Mouse (Mus musculus) forebrain, embryonic 13.5 days (tissue): ENCODE measurements around the gene Cdc42bpa. TPM values are rescaled to one million over a fixed set of nuclear protein-coding genes. Genes with fewer than 3 reads are reported as not detected.

Source experiments
- ATAC-seq: fragments of 200-750 bp; cut with Nextera tagmentation; 2 replicates; pipeline ENCODE4 v1.8.0; 2017
- H3K27ac ChIP-seq: fragments of 300-500 bp; sonication (generic); 2 replicates; pipeline ENCODE4 v1.5.1; 2015; ENCODE audit warnings: inconsistent platforms, mild to moderate bottlenecking, moderate library complexity
- H3K27me3 ChIP-seq: fragments of 300-500 bp; sonication (generic); 2 replicates; pipeline ENCODE4 v1.6.1; 2015; ENCODE audit warnings: mild to moderate bottlenecking, inconsistent platforms
- H3K36me3 ChIP-seq: fragments of 300-500 bp; sonication (generic); 2 replicates; pipeline ENCODE4 v1.6.1; 2015; ENCODE audit warnings: mild to moderate bottlenecking, inconsistent platforms; ENCODE audit not compliant: poor library complexity, severe bottlenecking
- H3K4me1 ChIP-seq: fragments of 300-500 bp; sonication (generic); 2 replicates; pipeline ENCODE4 v1.6.1; 2015; ENCODE audit warnings: inconsistent platforms
- H3K4me2 ChIP-seq: fragments of 300-500 bp; sonication (generic); 2 replicates; pipeline ENCODE4 v1.6.1; 2015; ENCODE audit warnings: inconsistent platforms, mild to moderate bottlenecking, moderate library complexity
- H3K4me3 ChIP-seq: fragments of 300-500 bp; sonication (generic); 2 replicates; pipeline ENCODE4 v1.5.1; 2015; ENCODE audit warnings: mild to moderate bottlenecking, inconsistent platforms
- H3K9ac ChIP-seq: fragments of 300-500 bp; sonication (generic); 2 replicates; pipeline ENCODE4 v1.6.1; 2015; ENCODE audit warnings: mild to moderate bottlenecking, inconsistent platforms
- H3K9me3 ChIP-seq: fragments of 300-500 bp; sonication (generic); replicated peaks from 2 replicates; pipeline ENCODE4 v1.6.1; 2016; ENCODE audit warnings: inconsistent platforms
- whole genome bisulfite sequencing: fragments of 180-500 bp; shearing (Covaris S2); methylation state at CpG from one replicate; pipeline ENCODE4 v1.1.7; 2015; 5-methylcytosine and 5-hydroxymethylcytosine counted together
- polyA plus RNA-seq: library from polyadenylated mRNA; unstranded; fragments of >200 nt; fragmentation: Nextera tagmentation; extraction: Ambion mirVana; gene quantifications from 2 replicates; pipeline ENCODE4 v1.2.1, GENCODE M21; 2015

Gene Cdc42bpa
- polyA plus RNA-seq, 1 experiment from 2014 or later: 22.0 TPM

GRCm38 (mm10) chr1:180175167-180175566 is 214.9 kb downstream of the Cdc42bpa start:
- Histone ChIP-seq H3K27ac (no peak overlapping the region), H3K9ac (no peak overlapping the region), H3K9me3 (no peaks in the 10 kb centered on the region), H3K36me3 (no peaks in the 10 kb centered on the region), H3K27me3 (no peaks in the 10 kb centered on the region), H3K4me2 (no peak overlapping the region), H3K4me3 (no peak overlapping the region), H3K4me1 (no peaks in the 10 kb centered on the region)
- WGBS: 40% methylated on average over 3 of the region's 3 CpGs
- no peak for ATAC-seq

DNA sequence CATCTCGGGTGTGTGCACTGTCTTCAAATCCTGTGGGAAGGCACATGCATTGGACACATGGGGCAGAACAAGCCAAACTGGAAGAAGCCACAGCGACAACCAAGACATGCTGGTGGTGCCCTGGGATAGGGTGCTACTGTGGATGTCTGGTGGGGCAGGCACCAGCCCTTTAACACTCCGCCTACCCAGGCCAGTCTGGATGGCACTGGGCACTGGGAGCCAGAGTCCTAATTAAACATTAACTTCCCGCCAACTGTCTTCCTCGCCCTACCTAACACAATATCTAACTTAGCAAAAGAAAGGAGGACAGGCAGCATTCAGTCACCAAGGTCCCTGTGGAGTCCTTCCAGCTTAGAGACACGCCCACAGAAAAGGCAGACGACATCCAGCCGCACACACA is 215.4 kb downstream of the Cdc42bpa start:
- 65% methylated on average over 8 of the region's 8 CpGs for WGBS

DNA sequence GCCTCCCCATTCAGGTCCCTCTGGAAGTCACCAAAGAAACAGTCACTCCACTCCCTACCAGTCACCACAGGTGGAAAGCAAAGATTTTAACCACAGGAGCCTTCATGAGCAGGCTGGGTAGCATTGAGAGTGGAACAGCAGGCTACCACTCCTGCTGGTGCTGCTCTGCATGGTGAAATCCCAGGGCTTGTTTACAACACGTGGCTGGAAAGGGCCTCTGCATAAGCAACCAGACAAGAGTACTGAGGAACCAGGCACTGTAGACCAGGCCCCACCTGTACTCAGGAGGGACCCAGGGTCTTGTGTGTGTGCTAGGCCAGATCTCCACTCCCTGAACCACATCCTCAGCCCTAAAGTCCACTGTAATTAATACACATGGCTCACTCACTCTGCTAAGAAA is 216.5 kb downstream of the Cdc42bpa start:
- Histone ChIP-seq H3K9me3 (no peaks in the 10 kb centered on the region), H3K36me3 (no peaks in the 10 kb centered on the region), H3K27me3 (no peaks in the 10 kb centered on the region), H3K4me2 (no peak overlapping the region), H3K4me3 (no peak overlapping the region), H3K27ac (no peak overlapping the region), H3K9ac (no peak overlapping the region), H3K4me1 (no peaks in the 10 kb centered on the region)
- no peak for ATAC-seq
- WGBS: 4% methylated on average over 1 of the region's 1 CpGs

More for the DNA sequence above, 215.4 kb downstream of the Cdc42bpa start:
- Histone ChIP-seq H3K27ac (no peak overlapping the region), H3K4me3 (no peak overlapping the region), H3K27me3 (no peaks in the 10 kb centered on the region), H3K9me3 (no peaks in the 10 kb centered on the region), H3K4me1 (no peaks in the 10 kb centered on the region), H3K4me2 (no peak overlapping the region), H3K36me3 (no peaks in the 10 kb centered on the region), H3K9ac (no peak overlapping the region)
- no peak for ATAC-seq

- WGBS: 88% methylated on average over 9 of the region's 9 CpGs
- H3K4me3 ChIP-seq: no peak overlapping the region
- H3K4me1 ChIP-seq: no peaks in the 10 kb centered on the region
- H3K4me2 ChIP-seq: no peak overlapping the region
- no peak for ATAC-seq
- H3K27ac ChIP-seq: no peak overlapping the region
- H3K36me3 ChIP-seq: no peaks in the 10 kb centered on the region
- no peak overlapping the region for H3K9ac ChIP-seq
- no peaks in the 10 kb centered on the region for H3K27me3 ChIP-seq
- H3K9me3 ChIP-seq: no peaks in the 10 kb centered on the region
Observed at GRCm38 (mm10) chr1:180178340-180178739, 218.1 kb downstream of the Cdc42bpa start.

GRCm38 (mm10) chr1:180179100-180179499 is 218.8 kb downstream of the Cdc42bpa start:
- Histone ChIP-seq H3K9ac (no peak overlapping the region), H3K36me3 (no peaks in the 10 kb centered on the region), H3K4me2 (no peak overlapping the region), H3K9me3 (no peaks in the 10 kb centered on the region), H3K4me3 (no peak overlapping the region), H3K27me3 (no peaks in the 10 kb centered on the region), H3K27ac (no peak overlapping the region), H3K4me1 (no peaks in the 10 kb centered on the region)
- no peak for ATAC-seq
- 99% methylated on average over 4 of the region's 4 CpGs for WGBS

DNA sequence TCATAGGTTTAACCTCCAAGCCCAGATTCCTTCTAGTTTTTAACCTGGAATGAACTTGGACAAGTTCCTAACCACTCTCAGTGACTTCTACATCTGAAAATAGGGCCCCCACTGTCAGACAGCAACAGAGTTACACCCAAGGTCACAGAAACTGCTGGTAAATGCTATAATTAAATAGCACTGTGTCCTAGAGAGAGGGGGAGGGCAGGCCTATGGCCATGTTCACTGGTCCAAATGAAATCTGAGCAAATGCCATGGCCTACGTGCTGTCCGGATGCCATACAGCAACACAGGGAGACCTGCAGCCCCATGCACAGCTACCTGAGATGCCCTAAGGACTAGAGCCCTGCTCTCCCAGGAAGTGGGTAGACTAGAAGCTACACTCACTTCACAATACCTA is 219.6 kb downstream of the Cdc42bpa start:
- Histone ChIP-seq H3K27me3 (no peaks in the 10 kb centered on the region), H3K27ac (no peak overlapping the region), H3K9me3 (no peaks in the 10 kb centered on the region), H3K9ac (no peak overlapping the region), H3K4me3 (no peak overlapping the region), H3K4me1 (no peaks in the 10 kb centered on the region), H3K4me2 (no peak overlapping the region), H3K36me3 (no peaks in the 10 kb centered on the region)
- WGBS: 94% methylated on average over 2 of the region's 2 CpGs
- no peak for ATAC-seq

GRCm38 (mm10) chr1:180181304-180181965 is 221.2 kb downstream of the Cdc42bpa start:
- no peaks in the 10 kb centered on the region for H3K9me3 ChIP-seq
- H3K4me3 ChIP-seq: no peak overlapping the region
- no peak for ATAC-seq
- no peak overlapping the region for H3K9ac ChIP-seq
- no peak overlapping the region for H3K4me2 ChIP-seq
- H3K36me3 ChIP-seq: no peaks in the 10 kb centered on the region
- no peak overlapping the region for H3K27ac ChIP-seq
- H3K4me1 ChIP-seq: no peaks in the 10 kb centered on the region
- 85% methylated on average over 7 of the region's 7 CpGs for whole genome bisulfite sequencing
- no peaks in the 10 kb centered on the region for H3K27me3 ChIP-seq

DNA sequence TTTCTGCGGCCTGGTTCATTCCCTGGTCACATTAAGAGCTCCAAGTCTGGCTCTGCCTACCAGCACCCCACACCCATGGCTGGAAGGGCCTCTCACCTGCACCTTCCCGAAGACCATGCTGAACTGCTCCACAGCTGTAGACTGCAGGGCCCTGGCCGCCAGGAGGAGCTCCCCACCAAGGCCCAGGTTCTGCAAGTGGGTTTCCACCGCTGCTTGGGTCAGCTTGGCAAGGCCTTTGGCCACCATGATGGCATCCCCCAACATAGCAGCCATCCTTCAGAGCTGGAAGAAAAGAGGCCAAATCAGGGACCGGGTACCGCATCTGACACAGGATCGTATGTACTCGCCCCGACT is 221.7 kb downstream of the Cdc42bpa start:
- Histone ChIP-seq H3K27ac (no peak overlapping the region), H3K4me3 (no peak overlapping the region), H3K9me3 (no peaks in the 10 kb centered on the region), H3K9ac (no peak overlapping the region), H3K36me3 (no peaks in the 10 kb centered on the region), H3K27me3 (no peaks in the 10 kb centered on the region), H3K4me2 (no peak overlapping the region), H3K4me1 (no peaks in the 10 kb centered on the region)
- no peak for ATAC-seq
- WGBS: 87% methylated on average over 9 of the region's 9 CpGs

DNA sequence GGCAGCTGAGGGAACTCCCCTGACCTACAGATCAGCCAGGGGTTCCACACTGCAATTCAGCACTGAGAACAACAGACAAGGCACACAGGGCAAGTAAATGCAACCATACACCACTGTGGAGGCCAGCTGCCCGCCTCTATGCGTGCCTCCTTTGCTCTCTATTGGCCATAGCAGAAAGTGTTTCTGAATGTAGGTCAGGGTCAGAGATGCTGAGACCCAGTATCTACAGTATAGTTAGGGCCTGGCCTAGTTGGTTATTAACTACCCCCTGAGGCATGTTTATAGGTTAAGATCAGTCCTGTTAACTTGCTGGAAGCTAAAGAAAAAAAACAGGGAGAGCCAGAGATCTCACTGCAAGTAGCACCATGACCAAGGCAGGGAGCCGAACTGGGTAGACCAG is 222.5 kb downstream of the Cdc42bpa start:
- no peaks in the 10 kb centered on the region for H3K4me1 ChIP-seq
- H3K27ac ChIP-seq: no peak overlapping the region
- H3K9ac ChIP-seq: no peak overlapping the region
- no peaks in the 10 kb centered on the region for H3K9me3 ChIP-seq
- H3K4me3 ChIP-seq: no peak overlapping the region
- no peak overlapping the region for H3K4me2 ChIP-seq
- 71% methylated on average over 3 of the region's 3 CpGs for WGBS
- no peak for ATAC-seq
- H3K36me3 ChIP-seq: no peaks in the 10 kb centered on the region
- H3K27me3 ChIP-seq: no peaks in the 10 kb centered on the region

GRCm38 (mm10) chr1:180183525-180184159 is 223.4 kb downstream of the Cdc42bpa start:
- Histone ChIP-seq H3K36me3 (no peaks in the 10 kb centered on the region), H3K27ac (no peak overlapping the region), H3K9me3 (no peaks in the 10 kb centered on the region), H3K27me3 (no peaks in the 10 kb centered on the region), H3K4me3 (no peak overlapping the region), H3K4me1 (no peaks in the 10 kb centered on the region), H3K9ac (no peak overlapping the region), H3K4me2 (no peak overlapping the region)
- no peak for ATAC-seq
- WGBS: 90% methylated on average over 6 of the region's 6 CpGs

GRCm38 (mm10) chr1:180184768-180185167 is 224.5 kb downstream of the Cdc42bpa start:
- H3K9ac ChIP-seq: no peak overlapping the region
- ATAC-seq: no peak
- no peaks in the 10 kb centered on the region for H3K36me3 ChIP-seq
- WGBS: 54% methylated on average over 7 of the region's 7 CpGs
- no peaks in the 10 kb centered on the region for H3K27me3 ChIP-seq
- no peaks in the 10 kb centered on the region for H3K4me1 ChIP-seq
- H3K27ac ChIP-seq: no peak overlapping the region
- H3K4me3 ChIP-seq: no peak overlapping the region
- no peak overlapping the region for H3K4me2 ChIP-seq
- no peaks in the 10 kb centered on the region for H3K9me3 ChIP-seq

DNA sequence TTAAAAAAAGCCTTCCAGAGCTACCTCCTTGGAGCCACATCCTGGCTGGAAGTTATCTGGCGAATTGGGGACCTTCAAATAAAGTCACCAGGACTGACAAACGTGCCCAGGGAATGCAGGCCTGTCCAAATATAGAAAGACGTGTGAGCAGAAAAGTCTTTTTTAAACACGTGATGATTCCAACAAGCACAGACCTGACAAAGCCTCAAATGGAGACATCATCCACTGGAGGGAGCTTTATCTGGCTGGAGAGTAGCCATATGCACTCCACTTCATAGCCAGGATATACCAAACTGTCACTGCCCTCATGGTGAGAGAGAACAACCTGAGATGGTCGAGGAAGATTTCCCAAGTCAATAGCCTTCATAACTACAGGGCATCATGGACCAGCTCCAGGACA is 225.6 kb downstream of the Cdc42bpa start:
- Histone ChIP-seq H3K4me1 (no peaks in the 10 kb centered on the region), H3K27me3 (no peaks in the 10 kb centered on the region), H3K9me3 (no peaks in the 10 kb centered on the region), H3K4me2 (no peak overlapping the region), H3K9ac (no peak overlapping the region), H3K36me3 (no peaks in the 10 kb centered on the region), H3K4me3 (no peak overlapping the region), H3K27ac (no peak overlapping the region)
- 66% methylated on average over 5 of the region's 5 CpGs for WGBS
- no peak for ATAC-seq

GRCm38 (mm10) chr1:180186371-180186770 is 226.1 kb downstream of the Cdc42bpa start:
- 82% methylated on average over 3 of the region's 3 CpGs for WGBS

More at GRCm38 (mm10) chr1:180186371-180186770, 226.1 kb downstream of the Cdc42bpa start:
- Histone ChIP-seq H3K4me1 (no peaks in the 10 kb centered on the region), H3K27ac (no peak overlapping the region), H3K9me3 (no peaks in the 10 kb centered on the region), H3K4me3 (no peak overlapping the region), H3K36me3 (no peaks in the 10 kb centered on the region), H3K27me3 (no peaks in the 10 kb centered on the region), H3K9ac (no peak overlapping the region), H3K4me2 (no peak overlapping the region)
- ATAC-seq: no peak
